Mouse (Mus musculus) cortical plate, adult 2 months (tissue): ENCODE measurements around the gene Ezr. TPM values are rescaled to one million over a fixed set of nuclear protein-coding genes. Genes with fewer than 3 reads are reported as not detected.

Experiments used
- H3K27ac ChIP-seq: fragments of 200-500 bp; 2 replicates; pipeline ENCODE4 v1.5.1; 2012; ENCODE audit warnings: low read length, control low read depth, inconsistent platforms; ENCODE audit not compliant: insufficient read depth
- H3K4me1 ChIP-seq: fragments of 200-500 bp; 2 replicates; pipeline ENCODE4 v1.6.1; 2011; ENCODE audit warnings: low read length; ENCODE audit not compliant: control insufficient read depth, insufficient read depth
- H3K4me3 ChIP-seq: fragments of 200-500 bp; 2 replicates; pipeline ENCODE4 v1.5.1; 2011; ENCODE audit warnings: mild to moderate bottlenecking, low read length, control low read depth; ENCODE audit not compliant: insufficient read depth
- CTCF ChIP-seq: fragments of 200-500 bp; IDR thresholded peaks from 2 replicates; pipeline ENCODE4 v1.5.1; 2011; ENCODE audit warnings: mild to moderate bottlenecking, control low read depth, low read length; ENCODE audit not compliant: insufficient read depth; ENCODE audit errors: extremely low read depth
- POLR2A ChIP-seq: fragments of 200-500 bp; IDR thresholded peaks from 2 replicates; pipeline ENCODE4 v1.6.1; 2011; ENCODE audit warnings: mild to moderate bottlenecking, low read length, control low read depth; ENCODE audit not compliant: insufficient read depth; ENCODE audit errors: extremely low read depth
- polyA plus RNA-seq: library from polyadenylated mRNA; depleted of rRNA; stranded (reverse); fragments of >200 nt; gene quantifications from 2 replicates; pipeline ENCODE4 v1.2.3, GENCODE M21; 2012

Ezr gene
- polyA plus RNA-seq, 1 experiment: 53.2 TPM

DNA sequence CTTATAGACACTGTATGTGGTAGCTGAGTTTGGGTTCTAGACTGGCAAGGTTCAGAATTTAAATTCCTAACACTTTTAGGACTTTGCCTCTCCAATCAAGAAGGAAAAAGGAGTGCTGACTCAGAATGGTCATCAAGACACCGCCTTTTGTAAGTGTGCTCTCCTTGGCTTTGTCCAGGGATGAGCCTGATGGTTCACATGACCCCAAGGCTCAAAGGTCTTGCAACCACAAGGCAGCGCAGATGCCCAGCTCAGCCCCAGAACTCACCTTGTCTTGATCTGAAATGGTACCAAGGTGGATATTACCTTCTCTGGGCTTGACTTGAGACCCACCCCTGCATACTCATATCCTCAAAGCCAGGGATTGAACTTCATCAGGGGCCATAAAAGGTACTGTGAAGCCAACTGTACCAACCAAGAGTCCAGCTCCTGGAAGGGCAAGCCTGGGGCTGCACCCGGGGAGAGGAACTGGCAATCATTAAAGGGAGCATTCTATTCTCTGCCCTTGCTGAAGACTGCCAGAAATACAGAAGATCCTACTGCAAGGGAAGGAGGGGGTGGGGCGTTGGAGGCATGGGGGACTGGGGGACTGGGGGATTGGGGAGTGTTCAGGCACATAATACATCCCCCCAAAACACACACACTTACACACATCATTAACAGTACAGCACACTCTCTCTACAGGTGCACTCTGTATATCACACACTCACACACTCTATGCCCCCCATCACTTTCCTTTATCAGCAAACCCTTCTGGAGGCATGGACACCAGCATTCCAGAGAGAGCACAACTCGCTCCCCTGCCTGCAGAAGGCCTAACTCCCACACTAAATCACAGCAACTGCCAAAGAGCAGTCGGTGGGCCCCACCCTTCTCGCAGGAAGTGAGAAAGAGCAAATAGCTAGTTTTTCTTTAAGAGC is 29.6 kb upstream of the Ezr start:
- Histone ChIP-seq H3K4me1 (no peaks in the 10 kb centered on the region), H3K27ac (no peak overlapping the region), H3K4me3 (no peak overlapping the region)
- no peak for TF ChIP-seq POLR2A
- no peak for TF ChIP-seq CTCF

GRCm38 (mm10) chr17:6809331-6809730 is 26.7 kb upstream of the Ezr start:
- no peak overlapping the region for H3K27ac ChIP-seq
- no peak overlapping the region for H3K4me3 ChIP-seq
- no peak for TF ChIP-seq CTCF
- TF ChIP-seq POLR2A: no peak
- H3K4me1 ChIP-seq: no peaks in the 10 kb centered on the region

DNA sequence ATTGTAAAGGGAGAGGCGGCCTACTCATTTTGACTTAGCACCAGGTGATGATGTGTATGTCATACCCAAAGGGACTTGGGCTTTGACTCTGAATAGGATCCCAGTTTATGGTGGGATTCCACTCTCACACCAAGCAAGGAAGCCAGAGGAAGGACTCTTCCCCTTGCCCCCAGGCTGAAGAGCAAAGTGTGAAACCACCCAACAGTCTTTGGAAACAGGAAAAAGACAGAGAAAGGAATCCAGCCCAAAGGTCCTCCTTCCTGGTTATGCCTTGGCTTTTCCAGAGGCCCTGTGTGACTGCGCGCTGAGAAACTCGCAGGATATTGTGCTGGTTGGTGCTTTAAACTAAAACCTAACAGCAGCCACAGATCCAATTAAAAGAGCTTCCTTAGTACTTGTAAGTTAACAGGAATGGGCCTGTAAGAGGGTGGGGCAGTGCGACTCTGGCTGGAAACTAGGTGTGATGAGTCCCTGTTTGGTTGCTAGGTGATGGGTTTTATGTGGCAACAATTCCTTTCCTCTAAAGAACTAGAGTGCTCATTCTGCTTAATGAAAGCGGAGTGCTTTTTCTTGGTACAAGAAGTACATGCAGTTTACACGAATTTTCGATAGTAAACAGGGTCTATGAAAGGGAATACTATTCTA is 26.1 kb upstream of the Ezr start:
- no peaks in the 10 kb centered on the region for H3K4me1 ChIP-seq
- TF ChIP-seq CTCF (no peak), POLR2A (no peak)
- H3K4me3 ChIP-seq: no peak overlapping the region
- H3K27ac ChIP-seq: 0 out of 2 replicates have a peak overlapping the region, but pooled peaks have one; percentile 22

GRCm38 (mm10) chr17:6807827-6808520 is 25.4 kb upstream of the Ezr start:
- 0 out of 2 replicates have a peak overlapping the region, but pooled peaks have one; percentile 22 for H3K27ac ChIP-seq
- TF ChIP-seq POLR2A (no peak), CTCF (no peak)

GRCm38 (mm10) chr17:6804853-6805543 is 22.4 kb upstream of the Ezr start:
- Histone ChIP-seq H3K4me3 (no peak overlapping the region), H3K4me1 (no peaks in the 10 kb centered on the region), H3K27ac (no peak overlapping the region)
- TF ChIP-seq POLR2A: no peak
- TF ChIP-seq CTCF: no peak

More at GRCm38 (mm10) chr17:6807827-6808520, 25.4 kb upstream of the Ezr start:
- Histone ChIP-seq H3K4me1 (no peaks in the 10 kb centered on the region), H3K4me3 (no peak overlapping the region)

DNA sequence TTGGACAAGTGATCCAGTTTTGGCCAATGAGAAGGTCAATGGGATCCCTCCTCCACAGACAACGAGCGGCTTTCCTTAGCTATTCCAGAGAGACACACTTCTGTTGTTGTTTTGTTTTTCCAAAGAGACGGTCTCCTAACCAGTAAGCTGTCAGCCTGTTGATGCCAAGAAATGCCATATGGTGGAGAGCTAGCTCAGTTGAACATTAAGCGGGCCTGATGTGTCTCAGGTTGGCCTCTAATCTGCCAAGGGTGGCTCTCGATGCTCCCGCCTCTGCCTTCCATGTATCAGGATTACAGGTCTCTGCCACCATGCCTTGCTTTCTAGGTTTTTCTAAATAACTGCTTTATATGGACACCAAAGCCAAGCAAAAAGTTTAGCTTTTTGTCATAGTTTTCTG is 21.5 kb upstream of the Ezr start:
- no peaks in the 10 kb centered on the region for H3K4me1 ChIP-seq

DNA sequence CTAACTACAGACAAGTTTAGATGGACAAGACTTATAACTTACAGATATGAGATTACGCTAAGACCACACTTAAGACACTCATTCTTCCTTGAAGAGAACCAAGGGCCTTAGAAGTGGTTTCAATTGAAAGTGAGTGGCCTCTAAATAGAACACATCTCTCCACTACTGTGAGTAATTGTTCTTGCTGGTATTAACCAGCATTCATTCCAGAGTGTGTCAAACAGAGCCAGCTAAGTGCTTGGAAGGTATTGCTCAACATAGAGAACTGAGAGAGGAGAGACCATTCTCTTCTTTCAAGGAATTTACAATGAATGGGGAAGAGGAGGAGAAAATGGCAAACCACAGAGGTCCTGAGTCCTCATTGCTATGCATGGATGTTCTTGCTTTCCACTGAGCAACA is 21.0 kb upstream of the Ezr start:
- no peaks in the 10 kb centered on the region for H3K4me1 ChIP-seq
- TF ChIP-seq POLR2A (no peak), CTCF (no peak)

More for the DNA sequence above, 21.5 kb upstream of the Ezr start:
- no peak overlapping the region for H3K4me3 ChIP-seq
- H3K27ac ChIP-seq: no peak overlapping the region
- TF ChIP-seq POLR2A (no peak), CTCF (no peak)

DNA sequence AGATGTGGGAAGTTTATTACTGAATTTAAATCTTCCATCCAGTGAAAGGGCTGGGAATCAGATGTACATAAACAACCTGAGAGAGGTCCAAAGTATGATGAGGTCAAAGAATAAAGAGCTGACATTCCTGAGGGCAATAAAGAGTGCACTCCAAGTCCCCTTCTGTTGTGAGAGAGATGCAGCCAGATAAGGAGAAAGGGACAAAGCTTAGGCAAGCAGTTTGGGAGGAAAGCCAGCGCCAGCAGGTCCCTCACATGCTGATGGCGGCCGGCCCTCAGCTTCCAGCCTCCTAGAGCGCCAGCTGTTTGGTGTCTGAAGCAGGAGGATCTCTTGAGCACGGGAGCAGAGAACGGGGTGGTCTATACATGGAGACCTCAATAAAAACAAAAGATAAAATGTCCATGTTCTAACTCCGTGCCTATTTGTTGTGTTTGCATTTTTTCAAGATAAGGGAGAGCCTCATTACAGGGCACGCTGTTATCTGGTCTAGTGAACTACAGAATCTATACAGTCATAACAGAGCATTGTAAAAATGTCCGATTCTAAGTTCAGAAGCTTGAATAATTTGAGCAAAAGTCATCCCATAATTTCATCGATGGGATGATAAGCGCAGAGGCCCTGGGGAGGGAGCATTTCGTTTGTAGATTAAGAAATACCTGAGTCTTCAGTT is 15.9 kb upstream of the Ezr start:
- H3K4me3 ChIP-seq: no peak overlapping the region
- no peak overlapping the region for H3K27ac ChIP-seq
- no peak for TF ChIP-seq POLR2A
- TF ChIP-seq CTCF: no peak
- H3K4me1 ChIP-seq: no peaks in the 10 kb centered on the region

More for the DNA sequence above, 21.0 kb upstream of the Ezr start:
- Histone ChIP-seq H3K4me3 (no peak overlapping the region), H3K27ac (no peak overlapping the region)

- no peak for TF ChIP-seq CTCF
- TF ChIP-seq POLR2A: no peak
- Histone ChIP-seq H3K4me3 (no peak overlapping the region), H3K27ac (no peak overlapping the region), H3K4me1 (no peaks in the 10 kb centered on the region)
Observed at GRCm38 (mm10) chr17:6797471-6797870, 14.9 kb upstream of the Ezr start.
